Mouse (Mus musculus): ENCODE data around the gene Gjb2. TPM values are rescaled to one million over a fixed set of nuclear protein-coding genes. Genes with fewer than 3 reads are reported as not detected.

Gjb2 gene
- total and polyA plus RNA-seq, 2 experiments from 2014 or later = 11.3 to 14.4 TPM

- no peaks in the 10 kb centered on the region for H3K27me3 ChIP-seq (ENCODE audit: insufficient read depth, low read length)
- no peak within 1 kb of the TSS for H3K9ac ChIP-seq
- H3K36me3 ChIP-seq (ENCODE audit: insufficient read depth) = no peaks in the 10 kb centered on the region
- no peak within 1 kb of the TSS; the same call in 1 of the 2 replicates for H3K4me2 ChIP-seq (ENCODE audit: low read depth)
- no peak within 1 kb of the TSS for H3K4me3 ChIP-seq (ENCODE audit: low read depth, low read length)
- H3K27ac ChIP-seq (ENCODE audit: low read depth, low read length) = no peak within 1 kb of the TSS
- 6% methylated on average over 13 of the region's 13 CpGs for WGBS
- no peaks in the 10 kb centered on the region for H3K4me1 ChIP-seq (ENCODE audit: insufficient read depth)
- DNase-seq (peak; percentile 34), ATAC-seq (peak; percentile 93)
- H3K9me3 ChIP-seq (ENCODE audit: low read length) = no peaks in the 10 kb centered on the region
- no peak for TF ChIP-seq CTCF (IDR thresholded peaks at IDR 0.05; ENCODE audit: low read depth)
Measured at GRCm38 (mm10) chr14:57115823-57116544, 11.5 kb upstream of the Gjb2 start, which contains the start of gene Gm4491. TSS of gene Gm4491 (minus strand) at chr14:57115883.

- 7% methylated on average over 4 of the region's 4 CpGs for WGBS
- no peaks in the 10 kb centered on the region for H3K9me3 ChIP-seq (ENCODE audit: low read length)
- H3K4me2 ChIP-seq (ENCODE audit: low read depth) = no peak overlapping the region
- peaks cover 34% of the 10 kb centered on the region for H3K27me3 ChIP-seq (ENCODE audit: insufficient read depth, low read length)
- H3K4me3 ChIP-seq (ENCODE audit: low read depth, low read length) = no peak overlapping the region
- TF ChIP-seq CTCF (IDR thresholded peaks at IDR 0.05; ENCODE audit: low read depth) = peak; percentile 86
- ATAC-seq (peak; percentile 53), DNase-seq (peak; percentile 90)
- H3K4me1 ChIP-seq (ENCODE audit: insufficient read depth) = no peaks in the 10 kb centered on the region
- H3K36me3 ChIP-seq (ENCODE audit: insufficient read depth) = no peaks in the 10 kb centered on the region
- no peak overlapping the region for H3K9ac ChIP-seq
- no peak overlapping the region for H3K27ac ChIP-seq (ENCODE audit: low read depth, low read length)
Measured at GRCm38 (mm10) chr14:57109194-57109593, 4.7 kb upstream of the Gjb2 start.

DNA sequence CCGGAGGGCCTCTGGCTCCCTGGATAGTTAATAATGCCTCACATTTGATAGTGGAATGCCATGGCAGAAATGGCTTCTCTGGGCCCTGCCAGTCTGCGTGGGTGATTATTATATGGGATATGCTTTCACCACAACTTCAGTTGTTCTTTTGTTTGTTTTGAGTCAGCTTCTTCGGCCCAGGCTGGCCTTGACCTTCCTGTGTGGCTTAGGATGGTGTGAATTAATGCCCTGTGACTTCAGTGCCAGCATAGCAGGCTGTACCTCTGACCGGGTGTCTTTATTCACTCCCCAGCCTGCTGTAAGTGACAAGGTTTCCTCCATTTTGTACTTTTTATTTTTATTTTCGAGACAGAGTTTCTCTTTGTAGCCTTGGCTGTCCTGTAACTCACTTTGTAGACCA lies 3.4 kb upstream of the Gjb2 start:
- DNase-seq = no peak
- Histone ChIP-seq H3K36me3 (ENCODE audit: insufficient read depth) (no peaks in the 10 kb centered on the region), H3K9ac (no peak overlapping the region), H3K9me3 (ENCODE audit: low read length) (no peaks in the 10 kb centered on the region), H3K4me2 (ENCODE audit: low read depth) (no peak overlapping the region), H3K27me3 (ENCODE audit: insufficient read depth, low read length) (peaks cover 47% of the 10 kb centered on the region), H3K27ac (ENCODE audit: low read depth, low read length) (no peak overlapping the region), H3K4me3 (ENCODE audit: low read depth, low read length) (no peak overlapping the region), H3K4me1 (ENCODE audit: insufficient read depth) (peaks cover 5% of the 10 kb centered on the region; the same call in 1 of the 2 replicates)
- no peak for ATAC-seq
- 71% methylated on average over 5 of the region's 5 CpGs for WGBS
- TF ChIP-seq CTCF (IDR thresholded peaks at IDR 0.05; ENCODE audit: low read depth) = no peak

GRCm38 (mm10) chr14:57107091-57107490 lies 2.6 kb upstream of the Gjb2 start:
- WGBS = 80% methylated on average over 8 of the region's 8 CpGs
- Histone ChIP-seq H3K36me3 (ENCODE audit: insufficient read depth) (no peaks in the 10 kb centered on the region), H3K27me3 (ENCODE audit: insufficient read depth, low read length) (peaks cover 55% of the 10 kb centered on the region), H3K4me3 (ENCODE audit: low read depth, low read length) (no peak overlapping the region), H3K4me2 (ENCODE audit: low read depth) (no peak overlapping the region), H3K27ac (ENCODE audit: low read depth, low read length) (no peak overlapping the region), H3K9me3 (ENCODE audit: low read length) (no peaks in the 10 kb centered on the region), H3K4me1 (ENCODE audit: insufficient read depth) (peaks cover 5% of the 10 kb centered on the region; the same call in 1 of the 2 replicates), H3K9ac (no peak overlapping the region)
- ATAC-seq (no peak), DNase-seq (no peak)
- no peak for TF ChIP-seq CTCF (IDR thresholded peaks at IDR 0.05; ENCODE audit: low read depth)

DNA sequence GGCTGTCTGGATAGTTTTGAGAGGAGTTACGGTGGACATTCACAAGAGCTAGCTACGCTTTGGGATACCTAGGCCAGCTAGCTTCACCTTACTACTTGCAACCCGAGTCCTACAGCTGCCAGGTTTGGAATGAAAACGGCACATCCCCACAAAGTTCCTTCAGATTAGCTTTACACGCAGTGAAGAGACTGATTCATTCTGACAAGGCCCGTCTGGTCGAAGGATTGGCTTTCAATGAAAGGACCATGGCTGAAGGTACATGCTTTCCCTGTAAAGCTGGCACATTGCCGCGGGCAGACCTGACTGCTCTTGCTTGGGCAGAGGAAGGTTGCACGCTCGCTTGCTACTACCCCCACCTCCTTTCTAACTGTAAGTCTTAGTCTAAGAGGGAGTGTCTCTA lies 1.2 kb upstream of the Gjb2 start:
- Histone ChIP-seq H3K4me1 (ENCODE audit: insufficient read depth) (peaks cover 5% of the 10 kb centered on the region; the same call in 1 of the 2 replicates), H3K9ac (no peak overlapping the region), H3K9me3 (ENCODE audit: low read length) (no peaks in the 10 kb centered on the region), H3K4me2 (ENCODE audit: low read depth) (no peak overlapping the region), H3K27me3 (ENCODE audit: insufficient read depth, low read length) (peaks cover 57% of the 10 kb centered on the region), H3K4me3 (ENCODE audit: low read depth, low read length) (no peak overlapping the region), H3K36me3 (ENCODE audit: insufficient read depth) (no peaks in the 10 kb centered on the region), H3K27ac (ENCODE audit: low read depth, low read length) (no peak overlapping the region)
- WGBS = 47% methylated on average over 11 of the region's 11 CpGs
- TF ChIP-seq CTCF (IDR thresholded peaks at IDR 0.05; ENCODE audit: low read depth) = no peak
- DNase-seq (no peak), ATAC-seq (no peak)

- H3K27me3 ChIP-seq (ENCODE audit: insufficient read depth, low read length) = peaks cover 57% of the 10 kb centered on the region
Measured at GRCm38 (mm10) chr14:57105111-57105510, 609 bp upstream of the Gjb2 start.

DNA sequence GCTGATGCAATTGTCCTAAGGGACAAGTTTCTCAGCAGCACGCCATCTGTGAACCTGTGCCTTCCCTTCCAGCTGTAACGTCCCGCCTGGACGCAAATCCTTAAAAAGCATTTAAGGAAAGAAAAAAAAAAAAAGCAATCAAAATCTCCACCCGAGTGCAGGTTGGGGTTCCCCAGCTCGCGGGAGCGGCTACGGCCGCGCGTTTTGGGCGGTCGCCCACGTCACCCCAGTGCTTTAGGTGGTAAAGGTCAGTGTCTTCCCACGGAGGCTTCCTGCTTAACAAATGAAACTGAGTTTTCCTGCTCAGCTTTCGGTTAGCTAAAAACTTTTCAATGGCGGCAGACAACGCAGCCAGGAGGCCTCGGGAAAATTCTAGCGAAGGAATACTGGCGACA lies 794 bp downstream of the Gjb2 start:
- DNase-seq (no peak), ATAC-seq (no peak)
- Histone ChIP-seq H3K9ac (peak overlapping the region; percentile 48), H3K4me1 (ENCODE audit: insufficient read depth) (peaks cover 5% of the 10 kb centered on the region; the same call in 1 of the 2 replicates), H3K4me2 (ENCODE audit: low read depth) (peak overlapping the region; percentile 100), H3K9me3 (ENCODE audit: low read length) (no peaks in the 10 kb centered on the region), H3K27me3 (ENCODE audit: insufficient read depth, low read length) (peaks cover 57% of the 10 kb centered on the region), H3K4me3 (ENCODE audit: low read depth, low read length) (peak overlapping the region; percentile 61), H3K36me3 (ENCODE audit: insufficient read depth) (no peaks in the 10 kb centered on the region), H3K27ac (ENCODE audit: low read depth, low read length) (no peak overlapping the region)
- 2% methylated on average over 22 of the region's 22 CpGs for WGBS
- no peak for TF ChIP-seq CTCF (IDR thresholded peaks at IDR 0.05; ENCODE audit: low read depth)

More at GRCm38 (mm10) chr14:57105111-57105510, 609 bp upstream of the Gjb2 start:
- Histone ChIP-seq H3K9ac (no peak overlapping the region), H3K9me3 (ENCODE audit: low read length) (no peaks in the 10 kb centered on the region), H3K4me2 (ENCODE audit: low read depth) (peak overlapping the region; percentile 100), H3K36me3 (ENCODE audit: insufficient read depth) (no peaks in the 10 kb centered on the region), H3K4me1 (ENCODE audit: insufficient read depth) (peaks cover 5% of the 10 kb centered on the region; the same call in 1 of the 2 replicates), H3K27ac (ENCODE audit: low read depth, low read length) (no peak overlapping the region), H3K4me3 (ENCODE audit: low read depth, low read length) (peak overlapping the region; percentile 61; the same call in 1 of the 2 replicates)
- no peak for ATAC-seq
- TF ChIP-seq CTCF (IDR thresholded peaks at IDR 0.05; ENCODE audit: low read depth) = no peak
- WGBS = 10% methylated on average over 14 of the region's 14 CpGs
- peak; percentile 8 for DNase-seq
